Mouse (Mus musculus) intestine, embryonic 14.5 days (tissue): Measurements from ENCODE around the gene Olfr669. TPM values are rescaled to one million over a fixed set of nuclear protein-coding genes. Genes with fewer than 3 reads are reported as not detected.

Source experiments
- polyA plus RNA-seq: library from polyadenylated mRNA; unstranded; fragments of >200 nt; fragmentation: Nextera tagmentation; extraction: Ambion mirVana; gene quantifications from 2 replicates; pipeline ENCODE4 v1.2.1, GENCODE M21; 2014

Olfr669 gene
- polyA plus RNA-seq, 1 experiment from 2014 or later = not detected

Other genes with a start within 250 kb of the Olfr669 start
- not detected in 2 replicates for gene Olfr661, start 247.7 kb upstream of the Olfr669 start, polyA plus RNA-seq
- gene Usp17le, start 156.8 kb upstream of the Olfr669 start, polyA plus RNA-seq = not detected in 2 replicates
- gene Usp17lb, start 91.6 kb upstream of the Olfr669 start, polyA plus RNA-seq = not detected in 2 replicates
- gene Usp17la, start 77.2 kb upstream of the Olfr669 start, polyA plus RNA-seq = not detected in 2 replicates
- gene Olfr665, start 56.2 kb upstream of the Olfr669 start, polyA plus RNA-seq = not detected in 2 replicates
- not detected in 2 replicates for gene Olfr666, start 38.3 kb upstream of the Olfr669 start, polyA plus RNA-seq
- not detected in 2 replicates for gene Olfr667, start 12.8 kb upstream of the Olfr669 start, polyA plus RNA-seq
- gene Olfr668, start 6.2 kb upstream of the Olfr669 start, polyA plus RNA-seq = not detected in 2 replicates
- gene Olfr670, start 28.4 kb downstream of the Olfr669 start, polyA plus RNA-seq = not detected in 2 replicates
- gene Olfr671, start 44.9 kb downstream of the Olfr669 start, polyA plus RNA-seq = not detected in 2 replicates
- gene Olfr672, start 67.8 kb downstream of the Olfr669 start, polyA plus RNA-seq = not detected in 2 replicates
- not detected in 2 replicates for gene Olfr675, start 94.2 kb downstream of the Olfr669 start, polyA plus RNA-seq
- not detected in 2 replicates for gene Olfr676, start 98.5 kb downstream of the Olfr669 start, polyA plus RNA-seq
- gene Olfr677, start 117.1 kb downstream of the Olfr669 start, polyA plus RNA-seq = not detected in 2 replicates
- not detected in 2 replicates for gene Olfr678, start 130.2 kb downstream of the Olfr669 start, polyA plus RNA-seq
- not detected in 2 replicates for gene Olfr679, start 147.0 kb downstream of the Olfr669 start, polyA plus RNA-seq
- not detected in 2 replicates for gene Olfr680-ps1, start 158.6 kb downstream of the Olfr669 start, polyA plus RNA-seq
- gene Olfr681, start 182.6 kb downstream of the Olfr669 start, polyA plus RNA-seq = not detected in 2 replicates
- not detected in 2 replicates for gene Olfr683, start 212.8 kb downstream of the Olfr669 start, polyA plus RNA-seq
- not detected in 2 replicates for gene Olfr684, start 229.4 kb downstream of the Olfr669 start, polyA plus RNA-seq